13 mouse cellular contexts compared by ENCODE assay signal in the genomic region with DNA sequence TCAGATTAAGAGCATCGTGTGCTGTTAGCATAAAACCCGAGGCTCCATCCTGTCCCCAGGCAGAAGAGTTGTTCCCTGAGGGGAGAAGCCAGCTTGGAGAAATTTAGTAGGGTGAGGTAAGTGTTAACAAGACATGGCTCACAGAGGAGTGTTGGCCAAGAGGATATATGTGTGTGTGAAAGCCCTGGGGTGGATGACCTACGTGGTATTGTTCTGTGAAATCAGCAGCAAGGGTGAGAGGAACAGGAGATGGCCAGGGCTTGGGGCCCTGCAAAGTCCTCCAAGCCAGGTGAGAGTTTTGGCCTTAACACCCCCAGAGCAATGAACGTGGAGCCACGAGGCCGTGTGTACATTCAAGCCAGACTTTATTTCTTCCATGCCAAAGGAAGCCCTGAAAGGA. TPM values are rescaled to one million over a fixed set of nuclear protein-coding genes. Genes with fewer than 3 reads are reported as not detected.
DNase-seq lines count a peak whose midpoint lies in the region; ATAC-seq and TF ChIP-seq lines count a peak whose summit lies in the region.
"Had no signal": no experiment of that assay in that cellular context is flagged by ENCODE, and none has a peak within 500 bp of the region (broad histone marks: within the 10 kb centered on the region; RNA-seq: fewer than 3 reads in every experiment).

No protein-coding gene starts in this region.

- H3K36me3 ChIP-seq in forebrain, embryonic 12.5 days (replicated peaks) = no peaks in the 10 kb centered on the region
- no peaks in the 10 kb centered on the region for H3K36me3 ChIP-seq in forebrain, embryonic 16.5 days (ENCODE audit: control insufficient read depth, insufficient read depth)
- no peaks in the 10 kb centered on the region; the same call in 1 of the 2 replicates for H3K36me3 ChIP-seq in liver, postnatal 0 days (replicated peaks; ENCODE audit: insufficient read depth, low read length)
- no peaks in the 10 kb centered on the region for H3K36me3 ChIP-seq in liver, embryonic 11.5 days (ENCODE audit: control insufficient read depth, insufficient read depth, low read length)
- peaks cover 7% of the 10 kb centered on the region for H3K36me3 ChIP-seq in embryonic facial prominence, embryonic 13.5 days
- peaks cover 2% of the 10 kb centered on the region for H3K36me3 ChIP-seq in limb, embryonic 11.5 days (ENCODE audit: control insufficient read depth, insufficient read depth, low read length)
- H3K36me3 ChIP-seq: lung, embryonic 15.5 days had no signal

- H3K27me3 ChIP-seq in forebrain, embryonic 12.5 days = no peaks in the 10 kb centered on the region
- no peaks in the 10 kb centered on the region for H3K27me3 ChIP-seq in forebrain, embryonic 16.5 days (replicated peaks; ENCODE audit: control insufficient read depth, insufficient read depth, low read length)
- no peaks in the 10 kb centered on the region for H3K27me3 ChIP-seq in liver, postnatal 0 days (ENCODE audit: insufficient read depth, low read length)
- no peaks in the 10 kb centered on the region for H3K27me3 ChIP-seq in liver, embryonic 11.5 days (replicated peaks; ENCODE audit: control insufficient read depth, insufficient read depth, low read length)
- no peaks in the 10 kb centered on the region for H3K27me3 ChIP-seq in embryonic facial prominence, embryonic 13.5 days
- no peaks in the 10 kb centered on the region for H3K27me3 ChIP-seq in limb, embryonic 11.5 days (ENCODE audit: control insufficient read depth, insufficient read depth, low read length)
- H3K27me3 ChIP-seq: lung, embryonic 15.5 days; Patski had no signal

- DNase-seq in liver, postnatal 0 days = no peak
- DNase-seq in liver, embryonic 11.5 days (ENCODE audit: low spot score) = no peak
- no peak for DNase-seq in limb, embryonic 11.5 days (ENCODE audit: low spot score)
- DNase-seq in gastrocnemius, postnatal 10 days = no peak
- DNase-seq: kidney, adult 9 months; layer of hippocampus, postnatal 36 days; left cerebral cortex, postnatal 4 days had no signal

- no peak for TF ChIP-seq CTCF in liver, postnatal 0 days (IDR thresholded peaks at IDR 0.05; ENCODE audit: low read depth)

- H3K27ac ChIP-seq in forebrain, embryonic 12.5 days = peak overlapping the region; percentile 38
- H3K27ac ChIP-seq in forebrain, embryonic 16.5 days (ENCODE audit: low read length) = no peak overlapping the region
- peak overlapping the region; percentile 70 for H3K27ac ChIP-seq in liver, postnatal 0 days (ENCODE audit: low read depth)
- no peak overlapping the region for H3K27ac ChIP-seq in liver, embryonic 11.5 days (ENCODE audit: low read depth, low read length)
- peak overlapping the region; percentile 73 for H3K27ac ChIP-seq in embryonic facial prominence, embryonic 13.5 days
- H3K27ac ChIP-seq in limb, embryonic 11.5 days (replicated peaks; ENCODE audit: low read depth, low read length) = peak overlapping the region; percentile 47; the same call in 1 of the 2 replicates
- H3K27ac ChIP-seq: lung, embryonic 15.5 days had no signal

- no peak for ATAC-seq in forebrain, embryonic 12.5 days (ENCODE audit: low FRiP score)
- no peak for ATAC-seq in forebrain, embryonic 16.5 days
- ATAC-seq in liver, postnatal 0 days = peak; percentile 83
- ATAC-seq in liver, embryonic 11.5 days (replicated peaks; ENCODE audit: low FRiP score) = no peak
- ATAC-seq in embryonic facial prominence, embryonic 13.5 days (ENCODE audit: insufficient number of reproducible peaks, insufficient read depth, low FRiP score, low TSS enrichment, low read depth) = no peak
- no peak for ATAC-seq in limb, embryonic 11.5 days (ENCODE audit: insufficient number of reproducible peaks, low FRiP score, low TSS enrichment, low read depth)
- no peak for ATAC-seq in granulocyte monocyte progenitor cell, adult 5-6 weeks (replicated peaks; ENCODE audit: poor library complexity, severe bottlenecking)
- ATAC-seq: Patski had no signal

- H3K4me2 ChIP-seq in forebrain, embryonic 12.5 days = no peak overlapping the region
- no peak overlapping the region for H3K4me2 ChIP-seq in forebrain, embryonic 16.5 days (ENCODE audit: low read length)
- H3K4me2 ChIP-seq in liver, postnatal 0 days (ENCODE audit: low read depth, low read length) = no peak overlapping the region
- no peak overlapping the region for H3K4me2 ChIP-seq in liver, embryonic 11.5 days
- peak overlapping the region; percentile 16; the same call in 1 of the 2 replicates for H3K4me2 ChIP-seq in embryonic facial prominence, embryonic 13.5 days
- H3K4me2 ChIP-seq in limb, embryonic 11.5 days (ENCODE audit: low read depth, severe bottlenecking) = no peak overlapping the region
- H3K4me2 ChIP-seq: lung, embryonic 15.5 days had no signal

- H3K9me3 ChIP-seq in forebrain, embryonic 12.5 days = no peaks in the 10 kb centered on the region
- no peaks in the 10 kb centered on the region for H3K9me3 ChIP-seq in forebrain, embryonic 16.5 days (ENCODE audit: control insufficient read depth, low read length)
- no peaks in the 10 kb centered on the region for H3K9me3 ChIP-seq in liver, postnatal 0 days (ENCODE audit: low read length)
- no peaks in the 10 kb centered on the region for H3K9me3 ChIP-seq in liver, embryonic 11.5 days (ENCODE audit: control insufficient read depth, low read length)
- H3K9me3 ChIP-seq in embryonic facial prominence, embryonic 13.5 days = no peaks in the 10 kb centered on the region
- no peaks in the 10 kb centered on the region for H3K9me3 ChIP-seq in limb, embryonic 11.5 days (ENCODE audit: control insufficient read depth, low read length)
- H3K9me3 ChIP-seq: lung, embryonic 15.5 days had no signal

- H3K9ac ChIP-seq in forebrain, embryonic 12.5 days = no peak overlapping the region
- H3K9ac ChIP-seq in forebrain, embryonic 16.5 days (replicated peaks; ENCODE audit: low read depth, low read length) = no peak overlapping the region
- no peak overlapping the region for H3K9ac ChIP-seq in liver, postnatal 0 days (replicated peaks)
- no peak overlapping the region for H3K9ac ChIP-seq in liver, embryonic 11.5 days (ENCODE audit: low read depth, low read length)
- H3K9ac ChIP-seq in embryonic facial prominence, embryonic 13.5 days = no peak overlapping the region
- 0 out of 2 replicates have a peak overlapping the region, but pooled peaks have one; percentile 3 for H3K9ac ChIP-seq in limb, embryonic 11.5 days (ENCODE audit: low read length)
- H3K9ac ChIP-seq: lung, embryonic 15.5 days had no signal

- TF ChIP-seq EP300 in liver, postnatal 0 days (IDR thresholded peaks at IDR 0.05; ENCODE audit: low read depth) = peak; percentile 20; the same call in 1 of the 2 replicates

- 65% methylated on average over 6 of the region's 6 CpGs for WGBS in forebrain, embryonic 12.5 days
- WGBS in forebrain, embryonic 16.5 days = 49% methylated on average over 6 of the region's 6 CpGs
- WGBS in liver, postnatal 0 days (ENCODE audit: insufficient replicate concordance) = 51% methylated on average over 6 of the region's 6 CpGs
- WGBS in liver, embryonic 11.5 days = 59% methylated on average over 6 of the region's 6 CpGs
- 32% methylated on average over 6 of the region's 6 CpGs for WGBS in embryonic facial prominence, embryonic 13.5 days
- WGBS in limb, embryonic 11.5 days = 18% methylated on average over 6 of the region's 6 CpGs

- no peak overlapping the region for H3K4me3 ChIP-seq in forebrain, embryonic 12.5 days (replicated peaks)
- H3K4me3 ChIP-seq in forebrain, embryonic 16.5 days (replicated peaks; ENCODE audit: low read length) = no peak overlapping the region
- H3K4me3 ChIP-seq in liver, postnatal 0 days (ENCODE audit: low read depth, low read length) = no peak overlapping the region
- H3K4me3 ChIP-seq in liver, embryonic 11.5 days (ENCODE audit: low read depth, low read length) = no peak overlapping the region
- H3K4me3 ChIP-seq in embryonic facial prominence, embryonic 13.5 days = no peak overlapping the region
- H3K4me3 ChIP-seq in limb, embryonic 11.5 days (ENCODE audit: low read depth, low read length) = no peak overlapping the region
- H3K4me3 ChIP-seq: lung, embryonic 15.5 days had no signal

- H3K4me1 ChIP-seq in forebrain, embryonic 12.5 days = peaks cover 26% of the 10 kb centered on the region
- peaks cover 17% of the 10 kb centered on the region for H3K4me1 ChIP-seq in forebrain, embryonic 16.5 days (replicated peaks; ENCODE audit: control insufficient read depth, insufficient read depth, low read length)
- peaks cover 43% of the 10 kb centered on the region for H3K4me1 ChIP-seq in liver, postnatal 0 days (ENCODE audit: insufficient read depth)
- peaks cover 34% of the 10 kb centered on the region for H3K4me1 ChIP-seq in liver, embryonic 11.5 days (replicated peaks; ENCODE audit: control insufficient read depth, insufficient read depth, low read length)
- peaks cover 62% of the 10 kb centered on the region for H3K4me1 ChIP-seq in embryonic facial prominence, embryonic 13.5 days
- H3K4me1 ChIP-seq in limb, embryonic 11.5 days (ENCODE audit: control insufficient read depth, insufficient read depth, low read length) = peaks cover 33% of the 10 kb centered on the region

RNA-seq across cellular contexts. Expression of a gene that starts 14.8 kb away (rescaled TPM):
- polyA plus RNA-seq in forebrain, embryonic 12.5 days (2016; fragmentation: Nextera tagmentation; extraction: Ambion mirVana) = 18.3 and 23.4 TPM in 2 replicates
- 12.4 and 16.3 TPM in 2 replicates for polyA plus RNA-seq in forebrain, embryonic 16.5 days (2015; fragmentation: Nextera tagmentation; extraction: Ambion mirVana)
- 32.9 and 35.7 TPM in 2 replicates for polyA plus RNA-seq in liver, postnatal 0 days (2015; fragmentation: Nextera tagmentation; extraction: Ambion mirVana)
- polyA plus RNA-seq in liver, embryonic 11.5 days (2014; fragmentation: Nextera tagmentation; extraction: Ambion mirVana) = 51.9 and 61.4 TPM in 2 replicates
- 49.9 and 65.0 TPM in 2 replicates for polyA plus RNA-seq in embryonic facial prominence, embryonic 13.5 days (2015; fragmentation: Nextera tagmentation; extraction: Ambion mirVana)
- polyA plus RNA-seq in limb, embryonic 11.5 days (2014; fragmentation: Nextera tagmentation; extraction: Ambion mirVana) = 38.0 and 39.0 TPM in 2 replicates
- 10 to 100 TPM; 51.8 to 53.6 TPM for total RNA-seq in gastrocnemius, postnatal 10 days (2021)
- 8.4 and 12.3 TPM in 2 replicates for total RNA-seq in granulocyte monocyte progenitor cell, adult 5-6 weeks (2014; fragmentation: Nextera tagmentation)
- total RNA-seq in granulocyte monocyte progenitor cell, adult 5-6 weeks (2017) = 3.7 and 4.8 TPM in 2 replicates

Comparison
In these comparisons a context has a peak if more than half of its experiments do, and no peak if none do; other contexts are left out.
1. H3K27ac ChIP-seq: peak in forebrain, embryonic 12.5 days (single experiment), liver, postnatal 0 days (single experiment), embryonic facial prominence, embryonic 13.5 days (single experiment) and limb, embryonic 11.5 days (single experiment); none in forebrain, embryonic 16.5 days (single experiment) and liver, embryonic 11.5 days (single experiment).